Mouse (Mus musculus): ENCODE results near the gene Vmn2r101. TPM values are rescaled to one million over a fixed set of nuclear protein-coding genes. Genes with fewer than 3 reads are reported as not detected.

Vmn2r101 gene
- polyA plus RNA-seq (2012; ENCODE audit: insufficient read depth, insufficient read length, missing spikeins): not detected in 2 replicates

- no peak within 1 kb of the TSS for H3K4me3 ChIP-seq (ENCODE audit: insufficient read depth, low read depth, low read length)
- H3K4me1 ChIP-seq (ENCODE audit: control insufficient read depth, insufficient read depth, insufficient read length, low read length): no peaks in the 10 kb centered on the region
- no peak within 1 kb of the TSS for H3K27ac ChIP-seq (replicated peaks; ENCODE audit: low read depth, low read length)
Observed at GRCm38 (mm10) chr17:19576927-19577326, at the start of gene Vmn2r101. Vmn2r101 (plus strand) TSS chr17:19577227.

- Histone ChIP-seq H3K27ac (replicated peaks; ENCODE audit: low read depth, low read length) (no peak overlapping the region), H3K4me3 (ENCODE audit: insufficient read depth, low read depth, low read length) (no peak overlapping the region), H3K4me1 (ENCODE audit: control insufficient read depth, insufficient read depth, insufficient read length, low read length) (no peaks in the 10 kb centered on the region)
Observed at GRCm38 (mm10) chr17:19629328-19629727, 52.3 kb downstream of the Vmn2r101 start.

DNA sequence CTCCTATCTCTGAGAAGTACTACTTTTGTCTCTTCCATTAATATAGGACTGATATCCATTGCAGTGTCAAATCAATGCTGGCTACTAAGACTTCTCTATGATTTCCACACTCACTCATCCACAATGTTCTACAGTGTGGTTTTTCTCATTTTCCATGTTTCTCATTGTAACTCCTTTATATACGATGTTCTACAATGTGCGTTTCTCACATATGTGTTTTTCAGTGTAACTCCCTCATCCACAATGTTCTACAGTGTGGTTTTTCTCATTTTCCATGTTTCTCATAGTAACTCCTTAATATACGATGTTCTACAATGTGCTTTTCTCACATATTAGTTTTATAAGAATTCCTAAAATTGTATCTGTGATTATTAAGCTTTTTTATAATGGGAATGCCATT, 81.4 kb downstream of the Vmn2r101 start:
- no peak overlapping the region for H3K4me3 ChIP-seq (ENCODE audit: insufficient read depth, low read depth, low read length)
- no peak overlapping the region for H3K27ac ChIP-seq (replicated peaks; ENCODE audit: low read depth, low read length)
- no peaks in the 10 kb centered on the region for H3K4me1 ChIP-seq (ENCODE audit: control insufficient read depth, insufficient read depth, insufficient read length, low read length)

DNA sequence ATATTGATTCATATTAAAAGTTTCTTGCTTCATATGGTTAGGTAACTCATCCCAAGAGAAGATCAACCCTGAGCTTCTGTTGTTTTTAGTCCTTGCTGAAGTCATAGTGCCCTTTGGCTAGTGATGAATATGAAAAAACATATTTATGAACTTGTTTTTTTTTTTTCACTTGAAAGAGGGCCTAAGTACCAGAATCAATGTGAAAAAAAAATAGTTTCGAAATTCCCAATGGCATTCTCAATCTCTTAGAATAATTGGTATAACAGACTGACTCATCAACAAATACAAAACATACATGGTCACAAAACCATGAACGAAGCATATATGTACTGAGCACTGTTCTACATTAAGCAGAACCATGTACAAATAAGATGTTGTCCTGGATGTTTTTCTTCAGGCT, 83.0 kb downstream of the Vmn2r101 start, which contains the start of gene Vmn2r102:
Vmn2r102 (plus strand) TSS at position 301 of the 400 bp plus-strand sequence.
- Histone ChIP-seq H3K27ac (replicated peaks; ENCODE audit: low read depth, low read length) (no peak within 1 kb of the TSS), H3K4me3 (ENCODE audit: insufficient read depth, low read depth, low read length) (no peak within 1 kb of the TSS), H3K4me1 (ENCODE audit: control insufficient read depth, insufficient read depth, insufficient read length, low read length) (no peaks in the 10 kb centered on the region)

Other genes starting within 250 kb of the Vmn2r101 start
- gene Vmn2r99, start 215.3 kb upstream of the Vmn2r101 start, polyA plus RNA-seq (2012; ENCODE audit: insufficient read depth, insufficient read length, missing spikeins): not detected in 2 replicates
- gene Vmn2r100, start 72.5 kb upstream of the Vmn2r101 start, polyA plus RNA-seq (2012; ENCODE audit: insufficient read depth, insufficient read length, missing spikeins): 0.21 TPM in 1 of 2 replicates, not detected in the other
- not detected in 2 replicates for gene Vmn2r102, start 83.1 kb downstream of the Vmn2r101 start, polyA plus RNA-seq (2012; ENCODE audit: insufficient read depth, insufficient read length, missing spikeins)
- gene Vmn2r103, start 196.1 kb downstream of the Vmn2r101 start, polyA plus RNA-seq (2012; ENCODE audit: insufficient read depth, insufficient read length, missing spikeins): not detected in 2 replicates